9 mouse cellular contexts compared by ENCODE assay signal in the genomic region with DNA sequence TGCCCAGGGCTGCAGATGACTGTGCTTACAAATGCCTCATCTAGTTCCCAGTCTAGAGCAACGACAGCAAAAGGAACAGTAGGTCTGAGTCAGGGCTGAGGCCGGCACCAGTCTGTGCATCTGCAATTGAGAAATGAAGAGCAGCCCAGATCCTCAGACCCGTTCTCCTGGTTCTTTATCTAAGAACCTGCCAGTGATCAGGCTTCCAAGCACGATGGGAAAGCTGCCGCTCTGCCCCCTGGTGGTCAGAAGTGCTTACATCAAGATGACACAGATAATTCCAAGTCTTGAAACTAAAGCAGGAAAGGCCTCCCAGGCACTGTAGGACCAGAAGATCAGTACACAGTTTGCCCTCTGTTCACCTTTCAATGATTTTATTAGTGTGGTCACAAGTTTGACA. TPM values are rescaled to one million over a fixed set of nuclear protein-coding genes. Genes with fewer than 3 reads are reported as not detected.
DNase-seq lines count a peak whose midpoint lies in the region; ATAC-seq and TF ChIP-seq lines count a peak whose summit lies in the region.
"Had no signal": no experiment of that assay in that cellular context is flagged by ENCODE, and none has a peak within 500 bp of the region (broad histone marks: within the 10 kb centered on the region; RNA-seq: fewer than 3 reads in every experiment).

No protein-coding gene starts in this region.

- peaks cover 55% of the 10 kb centered on the region for H3K36me3 ChIP-seq in kidney, embryonic 14.5 days (ENCODE audit: control insufficient read depth, insufficient read depth, low read length)
- peaks cover 50% of the 10 kb centered on the region for H3K36me3 ChIP-seq in limb, embryonic 14.5 days (ENCODE audit: control insufficient read depth, insufficient read depth, low read length)
- H3K36me3 ChIP-seq in neural tube, embryonic 12.5 days, result peaks cover 56% of the 10 kb centered on the region

- no peaks in the 10 kb centered on the region for H3K9me3 ChIP-seq in kidney, embryonic 14.5 days (ENCODE audit: control insufficient read depth, low read length)
- no peaks in the 10 kb centered on the region for H3K9me3 ChIP-seq in limb, embryonic 14.5 days (ENCODE audit: control insufficient read depth, low read length)
- no peaks in the 10 kb centered on the region for H3K9me3 ChIP-seq in neural tube, embryonic 12.5 days

- H3K27ac ChIP-seq in kidney, embryonic 14.5 days (ENCODE audit: low read depth, low read length), result no peak overlapping the region
- H3K27ac ChIP-seq in limb, embryonic 14.5 days (replicated peaks; ENCODE audit: low read depth, low read length), result no peak overlapping the region
- H3K27ac ChIP-seq in neural tube, embryonic 12.5 days, result no peak overlapping the region

- 30% methylated on average over 5 of the region's 5 CpGs for WGBS in kidney, embryonic 14.5 days
- 26% methylated on average over 5 of the region's 5 CpGs for WGBS in limb, embryonic 14.5 days
- WGBS in neural tube, embryonic 12.5 days, result 30% methylated on average over 5 of the region's 5 CpGs

- no peak overlapping the region for H3K4me3 ChIP-seq in kidney, embryonic 14.5 days (ENCODE audit: low read length)
- no peak overlapping the region for H3K4me3 ChIP-seq in limb, embryonic 14.5 days (replicated peaks; ENCODE audit: low read length)
- no peak overlapping the region for H3K4me3 ChIP-seq in neural tube, embryonic 12.5 days
- H3K4me3 ChIP-seq: erythroblast, embryonic 14.5 days had no signal

- no peaks in the 10 kb centered on the region for H3K4me1 ChIP-seq in kidney, embryonic 14.5 days (ENCODE audit: control insufficient read depth, insufficient read depth, low read length)
- no peaks in the 10 kb centered on the region for H3K4me1 ChIP-seq in limb, embryonic 14.5 days (ENCODE audit: control insufficient read depth, insufficient read depth, low read length)
- H3K4me1 ChIP-seq in neural tube, embryonic 12.5 days, result no peaks in the 10 kb centered on the region

- no peaks in the 10 kb centered on the region for H3K27me3 ChIP-seq in kidney, embryonic 14.5 days (ENCODE audit: control insufficient read depth, insufficient read depth, low read length)
- H3K27me3 ChIP-seq in limb, embryonic 14.5 days (ENCODE audit: control insufficient read depth, insufficient read depth, low read length), result no peaks in the 10 kb centered on the region
- no peaks in the 10 kb centered on the region for H3K27me3 ChIP-seq in neural tube, embryonic 12.5 days (replicated peaks)

- no peak overlapping the region for H3K4me2 ChIP-seq in kidney, embryonic 14.5 days (replicated peaks; ENCODE audit: low read depth, low read length)
- no peak overlapping the region for H3K4me2 ChIP-seq in limb, embryonic 14.5 days (replicated peaks; ENCODE audit: low read depth, low read length, severe bottlenecking)
- H3K4me2 ChIP-seq in neural tube, embryonic 12.5 days (replicated peaks), result no peak overlapping the region

- peak; percentile 71; the same call in 1 of the 2 replicates for ATAC-seq in kidney, embryonic 14.5 days (ENCODE audit: low FRiP score, low TSS enrichment)
- peak; percentile 55; the same call in 1 of the 2 replicates for ATAC-seq in limb, embryonic 14.5 days (ENCODE audit: low FRiP score, low read depth)
- ATAC-seq in neural tube, embryonic 12.5 days (ENCODE audit: low FRiP score, low read depth), result 0 out of 2 replicates have a peak, but pooled peaks have one; percentile 41

- no peak overlapping the region for H3K9ac ChIP-seq in kidney, embryonic 14.5 days (ENCODE audit: low read depth, low read length)
- H3K9ac ChIP-seq in limb, embryonic 14.5 days (ENCODE audit: low read depth, low read length, severe bottlenecking), result no peak overlapping the region
- H3K9ac ChIP-seq in neural tube, embryonic 12.5 days, result no peak overlapping the region

- no peak for TF ChIP-seq POLR2A in limb, embryonic 14.5 days (IDR thresholded peaks at IDR 0.05; ENCODE audit: borderline replicate concordance, extremely low read depth, insufficient read depth, insufficient read length)

- peak; percentile 50 for DNase-seq in CD4-positive helper T cell, adult 2 months (ENCODE audit: low read depth, low spot score)
- DNase-seq in adrenal gland, adult 2 months, result peak; percentile 60
- DNase-seq in embryo, embryonic 11.5 days (ENCODE audit: low read depth, low spot score), result peak; percentile 63
- DNase-seq in gastrocnemius, postnatal 4 days (ENCODE audit: low spot score in 2 of 2), result peak; percentile 72 to 78
- DNase-seq in limb, embryonic 14.5 days (ENCODE audit: low spot score), result peak; percentile 81
- peak; percentile 88 for DNase-seq in testis, postnatal 10 days (ENCODE audit: low spot score)

RNA-seq across cellular contexts. Expression of a gene that starts 17.4 kb away (rescaled TPM):
- 100 to 1,000 TPM; 111 to 162 TPM for total RNA-seq in adrenal gland, adult 2 months (2021)
- 1,038 and 1,224 TPM in 2 replicates for polyA plus RNA-seq in adrenal gland, adult 2 months (2012; rRNA removed)
- total RNA-seq in gastrocnemius, postnatal 4 days (2021), result 10 to 100 TPM; 36.5 to 38.2 TPM
- polyA plus RNA-seq in kidney, embryonic 14.5 days (2014; fragmentation: Nextera tagmentation; extraction: Ambion mirVana), result 95.2 and 100 TPM in 2 replicates
- 72.4 and 153 TPM in 2 replicates for polyA plus RNA-seq in limb, embryonic 14.5 days (2012; rRNA removed)
- 81.3 and 89.9 TPM in 2 replicates for polyA plus RNA-seq in limb, embryonic 14.5 days (2014; fragmentation: Nextera tagmentation; extraction: Ambion mirVana)
- 131 and 138 TPM in 2 replicates for polyA plus RNA-seq in neural tube, embryonic 12.5 days (2016; fragmentation: Nextera tagmentation; extraction: Ambion mirVana)

RNA-seq across cellular contexts. Expression of a gene that starts 24.2 kb away (rescaled TPM):
- total RNA-seq in adrenal gland, adult 2 months (2021), result 1 to 10 TPM; 4.6 to 7.5 TPM
- 0.85 and 0.93 TPM in 2 replicates for polyA plus RNA-seq in adrenal gland, adult 2 months (2012; rRNA removed)
- total RNA-seq in gastrocnemius, postnatal 4 days (2021), result 10 to 100 TPM in 1 of 2 experiments, 1 to 10 TPM in 1; 8.7 to 12.8 TPM
- polyA plus RNA-seq in kidney, embryonic 14.5 days (2014; fragmentation: Nextera tagmentation; extraction: Ambion mirVana), result 9.4 and 13.5 TPM in 2 replicates
- 39.0 and 42.6 TPM in 2 replicates for polyA plus RNA-seq in limb, embryonic 14.5 days (2012; rRNA removed)
- polyA plus RNA-seq in limb, embryonic 14.5 days (2014; fragmentation: Nextera tagmentation; extraction: Ambion mirVana), result 8.8 and 10.8 TPM in 2 replicates
- polyA plus RNA-seq in neural tube, embryonic 12.5 days (2016; fragmentation: Nextera tagmentation; extraction: Ambion mirVana), result 34.2 and 34.6 TPM in 2 replicates

RNA-seq across cellular contexts. Expression of a gene that starts 51.8 kb away (rescaled TPM):
- total RNA-seq in adrenal gland, adult 2 months (2021), result 10 to 100 TPM; 52.2 to 85.3 TPM
- 25.2 and 32.6 TPM in 2 replicates for polyA plus RNA-seq in adrenal gland, adult 2 months (2012; rRNA removed)
- 10 to 100 TPM; 41.4 to 41.5 TPM for total RNA-seq in gastrocnemius, postnatal 4 days (2021)
- polyA plus RNA-seq in kidney, embryonic 14.5 days (2014; fragmentation: Nextera tagmentation; extraction: Ambion mirVana), result 52.3 and 69.6 TPM in 2 replicates
- polyA plus RNA-seq in limb, embryonic 14.5 days (2012; rRNA removed), result 48.8 and 59.8 TPM in 2 replicates
- polyA plus RNA-seq in limb, embryonic 14.5 days (2014; fragmentation: Nextera tagmentation; extraction: Ambion mirVana), result 65.8 and 67.1 TPM in 2 replicates
- polyA plus RNA-seq in neural tube, embryonic 12.5 days (2016; fragmentation: Nextera tagmentation; extraction: Ambion mirVana), result 86.2 and 87.2 TPM in 2 replicates
